In the genomic region with DNA sequence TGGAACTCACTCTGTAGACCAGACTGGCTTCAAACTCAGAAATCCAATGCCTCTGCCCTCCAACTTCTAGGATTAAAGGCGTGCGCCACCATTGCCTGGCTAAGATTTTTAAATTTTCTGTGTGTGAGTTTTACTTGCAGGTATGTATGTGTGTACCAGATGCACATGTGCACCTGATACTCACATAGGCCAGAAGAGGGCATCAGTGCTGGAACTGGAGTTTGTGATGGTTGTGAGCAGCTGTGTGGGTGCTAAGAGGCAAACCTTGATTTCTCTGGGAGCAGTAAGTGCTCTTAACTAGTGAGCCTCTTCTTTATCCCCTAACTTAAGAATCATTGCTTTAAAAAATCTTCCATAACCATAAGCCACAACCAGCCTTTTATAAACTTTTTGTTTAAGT, we compare ENCODE assay signal across 14 mouse cellular contexts. TPM values are rescaled to one million over a fixed set of nuclear protein-coding genes. Genes with fewer than 3 reads are reported as not detected.
DNase-seq lines count a peak whose midpoint lies in the region; ATAC-seq and TF ChIP-seq lines count a peak whose summit lies in the region.
"Had no signal": no experiment of that assay in that cellular context is flagged by ENCODE, and none has a peak within 500 bp of the region (broad histone marks: within the 10 kb centered on the region; RNA-seq: fewer than 3 reads in every experiment).

No protein-coding gene starts in this region.

- no peaks in the 10 kb centered on the region; the same call in 1 of the 2 replicates for H3K36me3 ChIP-seq in intestine, postnatal 0 days (ENCODE audit: control insufficient read depth, insufficient read depth)
- H3K36me3 ChIP-seq in intestine, embryonic 16.5 days (ENCODE audit: control insufficient read depth, insufficient read depth, low read length), result no peaks in the 10 kb centered on the region
- peaks cover 11% of the 10 kb centered on the region; the same call in 1 of the 2 replicates for H3K36me3 ChIP-seq in thymus, adult 2 months (ENCODE audit: control insufficient read depth, insufficient read depth, low read length)
- H3K36me3 ChIP-seq in forebrain, embryonic 14.5 days (ENCODE audit: control insufficient read depth, insufficient read depth, low read length), result peaks cover 8% of the 10 kb centered on the region

- peak; percentile 29 for DNase-seq in thymus, adult 2 months
- no peak for DNase-seq in thymus, adult 18-20 months
- no peak for DNase-seq in forebrain, embryonic 14.5 days (ENCODE audit: low spot score)
- DNase-seq in adrenal gland, adult 2 months, result no peak
- DNase-seq in frontal cortex, postnatal 10 days (ENCODE audit: low spot score in 2 of 2), result no peak
- DNase-seq: adrenal gland, postnatal 10 days; cerebellum, adult 9-10 months had no signal

- no peak for TF ChIP-seq POLR2A in thymus, adult 2 months (IDR thresholded peaks at IDR 0.05; ENCODE audit: control insufficient read depth, extremely low read depth, insufficient read depth, low read length, poor library complexity)

- WGBS in intestine, postnatal 0 days, result 99% methylated on average over 2 of the region's 2 CpGs
- 93% methylated on average over 2 of the region's 2 CpGs for WGBS in intestine, embryonic 16.5 days
- WGBS in thymus, adult 2 months, result 98% methylated on average over 2 of the region's 2 CpGs
- 96% methylated on average over 2 of the region's 2 CpGs for WGBS in forebrain, embryonic 14.5 days

- no peak overlapping the region for H3K4me3 ChIP-seq in intestine, postnatal 0 days (ENCODE audit: low read depth, low read length)
- no peak overlapping the region for H3K4me3 ChIP-seq in intestine, embryonic 16.5 days (ENCODE audit: low read length)
- H3K4me3 ChIP-seq in thymus, adult 2 months (ENCODE audit: control insufficient read depth, insufficient read depth, low read length), result no peak overlapping the region
- no peak overlapping the region for H3K4me3 ChIP-seq in forebrain, embryonic 14.5 days (ENCODE audit: low read depth, low read length)
- H3K4me3 ChIP-seq: hindbrain, embryonic 13.5 days; limb, embryonic 13.5 days; midbrain, embryonic 13.5 days had no signal

- 0 out of 2 replicates have a peak, but pooled peaks cover 2% of the 10 kb centered on the region for H3K4me1 ChIP-seq in intestine, postnatal 0 days (replicated peaks; ENCODE audit: control insufficient read depth, insufficient read depth, low read length)
- H3K4me1 ChIP-seq in intestine, embryonic 16.5 days (ENCODE audit: control insufficient read depth, insufficient read depth, low read length), result no peaks in the 10 kb centered on the region
- H3K4me1 ChIP-seq in thymus, adult 2 months (replicated peaks; ENCODE audit: control insufficient read depth, insufficient read depth, low read length), result no peaks in the 10 kb centered on the region
- H3K4me1 ChIP-seq in forebrain, embryonic 14.5 days (ENCODE audit: control insufficient read depth, insufficient read depth, low read length), result no peaks in the 10 kb centered on the region
- H3K4me1 ChIP-seq: hindbrain, embryonic 13.5 days; limb, embryonic 13.5 days; midbrain, embryonic 13.5 days had no signal

- no peak for ATAC-seq in intestine, postnatal 0 days
- no peak for ATAC-seq in intestine, embryonic 16.5 days
- ATAC-seq in inflammation-experienced regulatory T-cells, adult 6 months, result peak; percentile 53
- ATAC-seq in forebrain, embryonic 14.5 days, result no peak
- ATAC-seq: midbrain, embryonic 13.5 days had no signal

- no peak overlapping the region for H3K4me2 ChIP-seq in intestine, postnatal 0 days (replicated peaks; ENCODE audit: low read depth)
- H3K4me2 ChIP-seq in intestine, embryonic 16.5 days (ENCODE audit: low read depth, low read length), result no peak overlapping the region
- H3K4me2 ChIP-seq in forebrain, embryonic 14.5 days (ENCODE audit: low read length), result no peak overlapping the region
- H3K4me2 ChIP-seq: hindbrain, embryonic 13.5 days; limb, embryonic 13.5 days; midbrain, embryonic 13.5 days had no signal

- H3K9me3 ChIP-seq in intestine, postnatal 0 days (ENCODE audit: control insufficient read depth), result no peaks in the 10 kb centered on the region
- H3K9me3 ChIP-seq in intestine, embryonic 16.5 days (ENCODE audit: control insufficient read depth, low read length), result no peaks in the 10 kb centered on the region
- H3K9me3 ChIP-seq in forebrain, embryonic 14.5 days (replicated peaks; ENCODE audit: control insufficient read depth, low read length), result no peaks in the 10 kb centered on the region
- H3K9me3 ChIP-seq: G1E; hindbrain, embryonic 13.5 days; limb, embryonic 13.5 days; midbrain, embryonic 13.5 days had no signal

- H3K9ac ChIP-seq in intestine, postnatal 0 days (ENCODE audit: low read depth, low read length), result no peak overlapping the region
- H3K9ac ChIP-seq in intestine, embryonic 16.5 days (ENCODE audit: low read depth, low read length), result no peak overlapping the region
- H3K9ac ChIP-seq in forebrain, embryonic 14.5 days (ENCODE audit: low read length), result no peak overlapping the region
- H3K9ac ChIP-seq: hindbrain, embryonic 13.5 days; limb, embryonic 13.5 days; midbrain, embryonic 13.5 days had no signal

- peak; percentile 56 for TF ChIP-seq CTCF in intestine, postnatal 0 days (IDR thresholded peaks at IDR 0.05; ENCODE audit: low read depth)
- TF ChIP-seq CTCF in thymus, adult 2 months (IDR thresholded peaks at IDR 0.05; ENCODE audit: borderline replicate concordance, control insufficient read depth, extremely low read depth, insufficient read depth, low read length, poor library complexity), result no peak

- no peaks in the 10 kb centered on the region for H3K27me3 ChIP-seq in intestine, postnatal 0 days (replicated peaks; ENCODE audit: control insufficient read depth, insufficient read depth, low read length)
- H3K27me3 ChIP-seq in intestine, embryonic 16.5 days (replicated peaks; ENCODE audit: control insufficient read depth, insufficient read depth, low read length), result no peaks in the 10 kb centered on the region
- H3K27me3 ChIP-seq in thymus, adult 2 months (ENCODE audit: control insufficient read depth, insufficient read depth, low read length), result no peaks in the 10 kb centered on the region
- H3K27me3 ChIP-seq in forebrain, embryonic 14.5 days (replicated peaks; ENCODE audit: control insufficient read depth, insufficient read depth, low read length), result no peaks in the 10 kb centered on the region
- H3K27me3 ChIP-seq: hindbrain, embryonic 13.5 days; limb, embryonic 13.5 days; midbrain, embryonic 13.5 days had no signal

- H3K27ac ChIP-seq in intestine, postnatal 0 days (ENCODE audit: low read depth, low read length), result no peak overlapping the region
- H3K27ac ChIP-seq in intestine, embryonic 16.5 days (ENCODE audit: low read length), result no peak overlapping the region
- no peak overlapping the region for H3K27ac ChIP-seq in thymus, adult 2 months (ENCODE audit: control insufficient read depth, insufficient read depth, low read length)
- H3K27ac ChIP-seq in forebrain, embryonic 14.5 days (ENCODE audit: low read depth, low read length), result no peak overlapping the region
- H3K27ac ChIP-seq: hindbrain, embryonic 13.5 days; limb, embryonic 13.5 days; midbrain, embryonic 13.5 days had no signal

RNA-seq across cellular contexts. Expression of a gene that starts 17.0 kb away (rescaled TPM):
- 86.7 and 104 TPM in 2 replicates for polyA plus RNA-seq in intestine, postnatal 0 days (2015; fragmentation: Nextera tagmentation; extraction: Ambion mirVana)
- polyA plus RNA-seq in intestine, embryonic 16.5 days (2015; fragmentation: Nextera tagmentation; extraction: Ambion mirVana), result 93.1 and 95.0 TPM in 2 replicates
- 100 and 134 TPM in 2 replicates for polyA plus RNA-seq in thymus, adult 2 months (2012; rRNA removed)
- polyA plus RNA-seq in inflammation-experienced regulatory T-cells, adult 6 months (2017; shearing (Covaris generic)), result 10 to 100 TPM; 46.3 to 71.3 (median 53.6) TPM
- 141 and 166 TPM in 2 replicates for polyA plus RNA-seq in forebrain, embryonic 14.5 days (2014; fragmentation: Nextera tagmentation; extraction: Ambion mirVana)
- 100 to 1,000 TPM; 132 to 157 TPM for total RNA-seq in adrenal gland, adult 2 months (2021)
- 568 and 630 TPM in 2 replicates for polyA plus RNA-seq in adrenal gland, adult 2 months (2012; rRNA removed)
